Mouse (Mus musculus) kidney, postnatal 14 days (tissue): ENCODE measurements around the gene Robo1.
"Not testable (repeated sequence)": the region's sequence is repeated elsewhere in the genome, so short reads cannot be mapped to it uniquely, and the experiment has no call there.

Experiments used
- DNase-seq: peaks from one replicate; pipeline ENCODE4 v3.0.0; 2022; ENCODE audit warnings: mixed read lengths

Gene Robo1

DNA sequence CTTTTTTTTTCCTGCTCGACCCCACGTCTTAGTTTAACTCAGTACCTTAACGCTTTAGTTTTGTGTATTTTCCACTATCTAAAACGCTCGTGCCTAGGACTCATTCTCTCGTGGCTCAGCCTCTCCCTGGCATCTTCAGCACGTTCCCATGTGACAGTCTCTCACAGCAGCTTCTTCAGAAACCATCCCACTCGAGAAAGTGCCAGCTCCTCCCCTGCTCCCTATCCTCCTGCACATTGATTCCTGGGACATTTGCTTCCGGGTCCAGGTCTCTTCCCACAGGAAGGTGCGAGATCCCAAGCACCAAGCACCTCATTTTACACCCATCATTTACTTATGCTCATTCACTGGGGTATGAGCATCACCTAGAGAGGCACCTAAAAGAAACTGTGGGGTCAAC, 150.0 kb downstream of the Robo1 start:
- DNase-seq, result no peak

DNA sequence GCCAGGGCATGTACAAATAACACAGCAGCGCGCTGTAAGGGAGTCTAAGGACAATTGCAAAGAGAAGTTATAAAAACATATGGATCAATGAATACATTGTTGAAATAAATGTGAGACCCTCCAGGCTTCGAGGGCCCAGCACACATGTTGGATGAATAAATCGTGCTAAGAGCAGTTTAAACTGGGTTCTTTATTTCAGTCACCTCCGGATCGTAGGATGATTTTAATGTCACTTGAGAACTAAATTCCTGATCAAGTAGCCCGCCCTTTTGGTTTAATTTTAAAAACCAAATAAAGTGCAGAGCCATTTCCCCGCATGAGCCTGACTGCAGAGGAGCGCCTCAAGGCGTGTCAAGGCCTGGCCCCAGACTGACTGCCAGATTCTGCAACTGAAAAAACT, 150.5 kb downstream of the Robo1 start:
- DNase-seq, result no peak

DNA sequence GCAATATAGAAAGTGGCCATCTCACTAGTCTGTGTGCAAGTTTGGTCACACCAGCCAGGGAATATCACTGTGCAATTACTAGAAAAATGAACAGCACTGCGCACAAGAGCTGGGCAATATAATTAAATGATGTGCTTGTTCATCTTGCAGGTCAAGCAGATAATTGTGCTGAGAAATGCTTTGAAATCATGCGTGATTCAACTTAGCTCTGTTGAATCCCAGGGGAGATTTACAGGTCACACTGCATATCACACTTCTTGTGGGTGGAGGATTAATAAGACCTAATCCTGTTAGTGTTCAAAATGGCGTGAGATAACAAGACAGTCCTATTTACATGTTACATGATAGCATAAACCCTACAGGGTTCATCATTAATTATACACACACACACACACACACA, 157.6 kb downstream of the Robo1 start:
- no peak for DNase-seq

DNA sequence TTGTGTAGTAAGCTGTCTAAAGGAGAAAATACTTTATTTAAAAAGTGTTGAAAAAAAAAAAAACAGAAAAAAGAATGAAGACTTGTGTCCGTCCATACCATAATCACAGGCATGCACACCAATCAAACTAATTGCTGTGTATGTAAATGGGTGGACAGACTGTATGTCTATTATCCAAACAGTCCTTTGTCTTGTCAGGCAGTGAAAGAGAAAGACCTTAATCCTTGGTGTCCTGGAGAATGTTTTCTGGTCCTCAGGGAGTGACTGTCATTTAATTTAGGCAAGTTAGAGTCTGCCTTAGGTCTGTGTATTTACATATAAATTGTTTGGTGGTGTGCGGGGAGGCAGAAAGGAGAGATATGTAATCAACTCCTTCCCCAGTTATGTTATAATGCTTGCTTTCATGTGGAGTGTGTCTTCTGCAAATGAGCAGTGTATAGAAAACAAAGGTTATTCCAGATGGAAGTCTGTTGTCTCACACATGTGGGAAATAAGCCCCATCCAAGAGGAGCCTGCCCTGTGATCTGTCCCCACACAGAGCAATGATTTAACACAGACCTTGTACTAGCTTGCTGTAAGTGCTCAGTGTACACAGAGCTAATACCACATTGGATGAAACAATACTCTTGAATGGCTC, 162.0 kb downstream of the Robo1 start:
- DNase-seq, result no peak

DNA sequence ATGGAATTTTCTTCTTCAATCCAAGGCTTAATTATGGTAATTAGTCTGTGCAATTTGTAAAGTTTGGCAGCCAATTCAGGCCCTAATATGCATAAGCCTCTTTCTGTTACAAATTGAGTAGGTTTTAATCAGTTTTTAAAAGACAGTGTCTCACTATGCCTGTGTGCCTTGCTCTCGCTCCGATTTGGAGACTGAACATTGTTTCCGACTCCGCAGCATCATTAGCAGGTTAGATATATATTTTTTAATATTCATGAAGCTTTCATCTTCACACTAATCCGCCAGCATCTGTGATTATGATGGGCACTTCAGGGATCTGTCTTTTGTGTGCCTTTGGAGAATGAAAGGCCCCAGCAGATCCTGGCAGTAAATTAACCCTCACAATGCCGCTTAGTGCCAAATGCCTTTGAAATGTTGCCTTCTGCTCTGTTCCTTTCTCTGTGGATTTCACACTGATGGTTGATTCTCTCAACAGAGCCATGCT, 202.7 kb downstream of the Robo1 start:
- no peak for DNase-seq

DNA sequence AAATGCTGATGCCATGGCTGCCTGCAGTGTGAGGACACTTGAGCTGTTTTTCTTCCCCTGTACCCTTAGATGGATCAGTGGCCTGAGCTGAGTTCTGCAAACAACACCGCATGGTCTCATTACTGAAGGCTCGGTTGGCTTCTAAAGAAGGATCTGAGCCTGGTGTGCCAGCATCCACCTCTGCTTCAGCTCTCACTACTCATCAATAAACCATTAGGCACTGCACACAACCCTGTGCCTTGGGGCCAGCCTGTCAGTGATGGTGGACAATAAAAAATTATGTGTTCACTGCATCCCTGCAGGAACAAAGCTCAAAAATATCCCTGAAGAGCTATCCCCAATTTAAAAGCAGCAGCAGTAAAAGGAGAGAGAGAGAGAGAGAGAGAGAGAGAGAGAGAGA, 223.2 kb downstream of the Robo1 start:
- DNase-seq, result no peak

DNA sequence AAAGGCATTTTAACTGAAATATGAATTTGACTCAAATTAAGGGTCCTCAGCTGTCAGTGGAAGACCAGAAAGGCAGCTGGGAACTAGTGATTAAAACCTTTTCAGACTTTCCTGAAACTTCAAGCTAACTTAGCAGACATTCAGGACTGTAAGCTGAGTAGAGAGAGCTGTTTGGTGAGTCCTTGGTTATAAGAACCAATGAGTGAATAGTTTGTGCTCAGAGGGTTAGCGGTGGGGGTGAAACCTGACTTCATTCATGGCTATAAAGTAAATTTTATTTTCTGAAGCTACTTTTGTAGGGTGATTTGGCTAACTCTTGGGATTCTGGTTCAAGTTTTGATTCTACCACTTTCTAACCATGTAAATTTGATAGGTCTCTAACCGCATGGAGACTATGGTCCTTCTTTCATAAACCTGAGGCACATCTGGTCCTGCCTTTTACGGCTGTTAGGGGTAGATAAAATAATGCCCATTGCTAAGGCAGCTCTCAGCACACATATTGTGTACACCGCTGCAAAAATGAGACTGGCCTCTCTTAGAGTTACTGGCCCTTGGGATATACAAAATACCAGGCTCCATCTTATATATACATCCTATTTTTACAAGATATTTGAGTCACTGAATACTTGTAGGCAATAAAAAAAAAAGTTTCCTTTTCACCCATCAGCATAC, 225.9 kb downstream of the Robo1 start:
- DNase-seq, result no peak

DNA sequence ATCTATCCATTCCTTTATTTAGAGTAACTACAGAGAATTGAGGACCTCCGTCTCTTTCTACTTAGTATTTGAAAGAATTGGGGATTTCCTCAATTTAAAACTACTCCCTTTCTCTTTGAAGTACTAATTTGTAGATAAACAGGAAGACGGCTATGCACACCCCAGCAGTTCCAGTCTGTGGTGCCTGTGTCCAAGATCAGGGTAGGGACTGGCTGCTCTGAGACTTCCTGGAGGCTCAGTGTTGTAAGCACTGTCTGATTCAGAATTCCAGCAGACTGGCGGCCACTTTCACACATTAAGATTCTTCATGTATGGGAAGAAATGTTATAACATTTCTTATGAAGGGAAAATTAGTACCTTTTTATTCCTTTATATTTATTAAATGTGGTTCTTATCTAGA, 230.1 kb downstream of the Robo1 start:
- DNase-seq, result no peak

DNA sequence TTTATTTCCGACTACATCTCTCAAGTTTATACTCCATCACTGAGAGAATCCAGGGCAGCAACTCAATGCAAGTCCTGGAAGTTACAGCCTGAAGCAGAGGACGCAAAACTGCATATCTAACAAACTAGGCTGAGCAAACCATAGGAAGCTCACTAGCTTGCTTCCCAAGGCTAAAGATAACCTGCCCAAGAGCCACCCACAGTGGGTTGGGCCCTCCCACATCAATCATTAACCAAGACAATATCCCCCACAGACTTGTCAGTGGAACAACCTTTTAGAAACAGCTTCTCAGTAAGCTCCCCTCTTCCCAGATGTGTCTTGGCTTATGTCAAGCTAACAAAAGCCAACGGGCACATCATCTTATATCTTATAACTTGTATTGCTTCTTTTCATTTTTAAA, 235.8 kb downstream of the Robo1 start:
- no peak for DNase-seq

DNA sequence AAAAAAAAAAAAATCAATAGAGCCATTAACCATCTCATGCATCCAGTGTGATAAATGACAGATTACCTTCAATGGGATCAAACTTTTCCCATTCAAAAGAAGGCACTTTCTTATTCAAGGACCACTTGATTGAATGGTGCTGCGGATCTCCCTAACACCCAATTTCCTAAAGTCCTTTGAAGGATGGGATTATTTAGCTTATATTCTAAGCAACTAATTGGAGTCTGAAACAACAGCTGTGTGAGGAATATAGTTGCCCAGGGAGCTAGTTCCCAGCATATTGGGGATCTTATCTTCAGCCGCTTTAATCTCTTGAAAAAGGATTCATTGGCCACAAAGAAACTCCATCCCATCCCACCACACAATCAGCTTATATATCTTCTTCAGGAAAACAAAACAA, 236.8 kb downstream of the Robo1 start:
- no peak for DNase-seq

DNA sequence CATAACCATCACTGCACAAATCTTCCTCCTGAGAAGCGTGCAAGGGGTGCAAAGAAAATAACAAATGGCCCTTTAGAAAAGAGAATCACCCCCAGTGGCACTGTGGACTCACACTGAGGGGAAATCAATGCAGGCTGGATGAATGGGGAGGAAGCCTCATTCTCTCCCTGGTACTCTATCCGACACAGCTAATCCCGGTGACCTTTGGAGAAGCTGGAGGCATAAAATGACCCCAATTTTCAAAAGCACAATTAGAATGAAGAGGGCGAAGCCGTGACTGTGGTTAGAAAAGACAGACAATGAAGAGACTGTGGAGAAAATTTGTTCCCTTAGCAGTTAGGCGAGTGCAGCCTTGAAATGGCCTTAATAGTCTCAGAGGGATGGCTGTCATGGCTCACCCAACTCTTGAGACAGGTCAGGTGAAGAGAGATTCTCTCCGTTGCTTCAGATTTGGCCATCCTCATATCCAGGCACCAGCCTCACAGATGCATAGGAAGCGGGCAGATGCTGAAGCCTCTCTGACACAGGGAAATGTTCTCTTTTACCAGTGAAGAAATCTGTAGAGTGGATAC, 243.7 kb downstream of the Robo1 start:
- no peak for DNase-seq

DNA sequence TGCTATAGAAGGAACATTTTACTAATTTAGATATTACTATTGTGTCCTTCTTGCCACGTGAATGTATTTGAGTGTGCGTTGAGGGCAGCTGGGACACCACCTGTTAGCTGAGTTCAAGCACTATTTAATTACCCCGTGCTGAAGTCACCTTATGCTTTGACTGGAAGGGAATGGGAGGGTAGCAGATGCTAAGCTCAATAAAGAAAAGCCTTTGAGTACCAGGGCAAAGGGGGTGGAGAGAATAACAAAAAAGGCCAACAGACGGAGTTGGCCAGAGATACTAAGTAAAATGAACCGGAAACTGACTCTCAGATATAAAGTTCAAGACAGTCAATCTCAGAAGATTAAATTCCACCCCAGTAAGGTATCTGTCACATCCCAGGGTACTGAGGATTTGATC, 245.6 kb downstream of the Robo1 start:
- no peak for DNase-seq

DNA sequence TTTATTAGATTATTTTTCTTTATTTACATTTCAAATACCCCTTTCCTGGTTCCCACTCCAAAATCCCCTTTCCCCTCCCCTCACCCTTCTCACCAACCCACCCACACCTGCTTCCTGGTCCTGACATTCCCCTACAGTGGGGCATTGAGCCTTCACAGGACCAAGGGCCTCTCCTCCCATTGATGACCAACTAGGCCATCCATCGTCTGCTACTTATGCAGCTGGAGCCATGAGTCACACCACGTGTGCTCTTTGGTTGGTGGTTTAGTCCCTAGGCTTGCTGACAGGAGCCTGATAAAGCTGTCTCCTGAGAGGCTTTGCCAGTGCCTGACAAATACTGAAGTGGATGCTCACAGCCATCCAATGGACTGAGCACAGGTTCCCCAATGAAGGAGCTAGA, 254.0 kb downstream of the Robo1 start:
- DNase-seq, result not testable (repeated sequence)

DNA sequence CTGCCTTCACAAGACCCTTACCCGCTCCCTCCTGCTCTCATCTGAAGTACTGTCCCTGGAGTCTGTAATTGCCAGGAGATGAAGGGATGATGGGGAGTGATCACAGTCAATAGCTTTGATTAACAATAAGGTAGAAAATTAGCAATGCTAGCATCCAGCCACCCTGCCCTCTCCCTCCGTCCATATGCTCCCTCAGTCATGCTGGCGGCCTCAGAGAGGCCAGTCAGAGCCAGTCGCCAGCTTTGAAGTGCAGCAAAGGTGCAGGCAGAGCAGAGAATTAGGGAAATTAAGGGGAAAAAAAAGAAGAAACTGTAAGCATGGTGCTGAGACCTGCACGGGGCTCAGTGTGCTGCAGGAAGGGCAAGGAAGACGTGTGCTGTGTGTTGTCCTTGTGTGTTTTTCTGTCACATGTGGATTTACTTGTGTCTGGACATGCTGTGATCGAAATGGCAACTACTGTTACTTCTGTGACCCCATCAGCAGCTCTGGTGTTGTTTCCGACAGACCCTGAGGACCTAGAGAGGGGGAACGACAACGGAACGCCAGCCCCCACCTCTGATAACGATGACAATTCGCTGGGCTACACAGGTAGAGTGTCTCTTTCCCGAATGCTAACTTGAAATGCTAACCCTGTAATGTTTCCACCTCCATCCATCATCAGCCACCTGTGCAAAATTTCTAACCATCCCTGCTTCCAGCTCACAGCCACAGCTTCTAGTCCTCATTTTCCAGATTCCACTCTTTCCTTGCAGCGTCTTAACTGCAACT, 255.3 kb downstream of the Robo1 start:
- DNase-seq, result no peak

DNA sequence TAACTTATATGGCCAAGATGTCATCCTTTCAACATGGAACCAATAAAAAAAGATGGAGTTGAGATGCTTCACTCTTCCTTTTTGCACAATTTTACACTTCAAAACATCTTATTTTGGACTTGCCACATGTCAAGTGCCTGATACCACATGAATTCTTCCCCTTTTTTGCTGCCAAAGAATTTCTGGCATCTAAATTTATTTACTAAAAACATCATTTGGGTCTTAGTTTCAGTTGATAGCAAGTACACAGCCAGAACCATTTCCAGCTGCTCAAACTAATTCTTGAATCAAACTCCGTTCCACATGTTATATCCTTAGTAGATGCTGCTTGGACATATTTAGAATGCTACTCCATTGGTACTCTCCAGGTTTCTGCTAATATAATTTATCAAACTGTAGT, 267.1 kb downstream of the Robo1 start:
- no peak for DNase-seq

DNA sequence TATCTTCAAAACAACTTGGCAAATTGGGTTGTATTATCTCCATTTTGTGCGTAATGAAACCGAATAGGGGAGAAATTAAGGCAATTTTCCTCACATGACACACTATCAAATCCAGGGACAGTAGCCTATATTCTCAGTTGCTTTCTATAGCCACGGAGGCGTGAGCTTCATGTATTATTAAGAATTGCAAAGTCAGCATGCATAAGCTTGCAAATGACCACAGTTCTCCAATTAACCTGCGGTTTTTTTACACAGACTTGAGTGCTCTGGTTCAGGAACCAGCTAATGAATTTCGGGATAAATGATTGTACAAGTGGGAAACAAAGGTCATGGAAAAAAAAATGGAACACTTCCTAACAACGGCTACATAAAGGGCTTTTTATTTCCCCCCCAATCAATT, 268.9 kb downstream of the Robo1 start:
- DNase-seq, result no peak

DNA sequence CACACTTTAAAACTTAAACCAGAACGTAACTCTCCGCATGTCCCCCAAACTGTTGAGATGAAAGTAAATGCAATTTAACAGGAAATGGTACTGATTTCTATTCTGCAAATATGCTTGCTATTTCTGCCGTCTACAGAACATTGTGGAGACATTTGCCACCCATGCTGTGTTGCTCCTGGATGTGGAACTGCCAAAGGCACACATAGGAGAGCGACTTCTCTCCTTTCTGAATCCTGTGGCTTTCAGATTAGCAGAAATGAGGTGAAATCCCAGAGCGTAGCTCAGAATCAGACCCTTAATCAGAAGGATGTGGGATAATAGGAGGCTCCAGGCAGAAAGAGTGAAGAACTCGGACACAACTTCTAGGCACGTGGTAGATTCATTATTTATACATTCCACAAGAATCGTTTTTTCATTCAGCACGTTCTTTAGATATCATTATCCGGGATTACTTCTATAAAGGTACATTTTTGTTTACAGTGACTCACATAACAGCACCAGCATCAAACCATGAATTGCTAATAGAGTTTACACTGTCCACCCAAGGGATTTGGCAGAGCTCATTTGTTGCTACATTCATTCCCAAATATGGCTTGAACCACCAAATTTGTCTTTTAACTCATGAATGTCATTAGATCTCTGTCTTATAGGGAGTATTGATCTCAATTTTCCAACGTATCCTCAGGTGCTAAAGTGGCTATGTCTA, 276.5 kb downstream of the Robo1 start:
- DNase-seq, result no peak

DNA sequence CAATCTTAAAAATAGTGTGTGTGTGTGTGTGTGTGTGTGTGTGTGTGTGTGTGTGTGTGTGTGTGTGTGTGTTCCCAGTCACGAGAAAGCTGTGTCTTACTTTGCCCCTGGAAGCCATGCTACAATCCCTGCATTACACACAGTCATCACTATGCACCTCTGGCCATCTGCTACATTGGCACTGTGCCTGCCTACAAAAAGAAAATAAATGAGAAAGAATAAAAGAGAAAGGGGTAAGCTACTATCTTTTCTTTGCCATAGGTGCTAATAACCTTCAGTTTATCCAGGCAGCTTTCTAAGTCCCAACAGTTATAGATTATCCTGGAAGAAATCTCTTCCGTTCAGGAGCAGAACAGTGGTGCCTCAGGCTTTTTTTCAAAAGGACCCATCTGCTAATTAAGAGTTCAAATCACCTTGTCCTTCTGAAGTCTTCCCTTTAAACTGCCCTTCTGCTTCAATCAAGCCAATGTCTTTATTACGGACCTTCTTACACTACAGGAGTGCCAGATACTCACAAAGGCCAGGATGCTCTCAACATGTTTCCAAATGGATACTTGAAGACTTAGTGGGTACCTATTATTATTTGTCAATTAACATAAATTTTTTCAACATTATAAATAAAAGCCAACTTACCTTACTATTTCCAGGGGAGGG, 277.2 kb downstream of the Robo1 start:
- DNase-seq, result no peak

DNA sequence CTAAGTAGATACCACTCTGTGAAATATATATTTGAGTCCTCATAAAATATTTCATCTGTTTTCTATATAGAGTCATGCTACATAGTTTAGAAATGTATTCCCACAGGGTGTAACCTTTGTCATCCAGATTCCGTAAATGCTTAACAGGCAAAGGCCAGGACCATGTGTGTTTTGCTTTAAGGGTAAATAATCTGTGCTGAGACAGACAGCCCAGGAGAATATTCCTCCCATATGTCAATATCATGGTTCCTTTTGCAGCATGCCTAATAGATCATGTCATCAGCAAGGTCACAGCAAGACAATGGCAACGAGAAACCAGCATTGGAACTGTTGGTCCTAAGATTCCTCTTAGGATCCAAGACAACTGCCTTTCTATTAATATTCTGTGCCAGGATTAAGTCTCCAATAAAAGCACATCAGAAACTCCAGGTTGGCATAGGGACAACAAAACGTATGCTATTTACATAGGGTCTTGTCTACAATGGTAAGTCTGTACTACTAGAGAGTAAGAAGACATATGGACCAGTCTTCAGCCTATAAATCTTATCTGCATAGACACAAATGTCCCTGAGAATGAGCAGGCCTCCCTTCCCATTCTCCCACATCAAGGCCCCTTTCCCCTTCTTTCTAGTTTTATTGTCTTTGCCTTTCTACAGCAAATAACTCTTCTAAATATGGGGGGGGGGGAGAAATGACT, 279.4 kb downstream of the Robo1 start:
- no peak for DNase-seq

DNA sequence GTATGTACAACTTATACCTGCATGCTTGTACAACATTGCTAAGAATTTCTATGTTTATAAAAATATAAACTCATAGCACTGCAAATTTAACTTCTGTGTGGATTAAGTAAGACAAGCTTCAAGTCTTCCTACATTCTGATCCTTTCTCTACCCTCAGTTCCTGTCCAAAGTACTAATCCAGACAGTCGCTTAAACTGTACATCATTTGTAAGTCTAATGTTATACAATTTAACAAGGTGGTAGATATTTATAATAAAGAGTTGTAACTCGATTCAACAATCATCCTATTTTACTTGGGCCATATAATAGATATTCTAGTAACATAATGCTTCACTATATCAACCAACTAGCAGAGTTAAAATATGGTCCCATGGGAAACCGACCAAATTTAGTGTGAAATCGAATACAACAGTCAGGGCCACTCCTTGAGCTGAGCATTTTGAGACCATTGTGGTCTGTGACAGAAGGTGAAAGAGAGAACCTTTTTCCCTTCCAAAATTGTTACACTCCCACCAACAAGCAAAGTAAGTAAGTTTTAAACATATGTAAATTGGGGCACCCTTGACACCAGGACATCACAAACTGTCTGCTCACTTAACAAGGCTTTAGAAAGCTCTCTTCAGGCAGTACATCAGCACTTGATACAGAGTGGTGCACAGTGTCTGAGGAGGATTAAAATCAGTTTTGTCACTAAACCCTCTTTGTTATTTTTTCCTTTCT, 295.5 kb downstream of the Robo1 start:
- DNase-seq, result no peak

DNA sequence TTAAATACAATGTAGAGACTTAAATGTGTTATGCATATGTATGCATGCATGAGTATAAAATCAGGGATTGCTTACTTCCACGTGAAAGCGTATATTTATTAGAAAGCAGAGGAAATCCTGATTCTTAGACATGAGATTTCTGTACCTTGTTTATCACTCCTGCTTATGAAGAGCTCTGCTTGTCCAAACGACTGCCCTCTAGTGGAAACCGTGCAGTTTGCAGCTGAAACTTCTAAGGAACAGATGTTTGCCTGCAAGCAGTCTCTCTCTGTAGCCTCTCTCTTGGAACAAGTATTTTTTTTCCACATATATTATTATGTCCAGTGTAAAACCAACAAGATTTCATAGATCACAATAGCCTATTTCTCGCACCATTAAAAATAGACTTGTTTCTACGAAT, 297.0 kb downstream of the Robo1 start:
- peak; percentile 73 for DNase-seq
